Mouse (Mus musculus): Measurements from ENCODE around the gene Olfr1318. TPM values are rescaled to one million over a fixed set of nuclear protein-coding genes. Genes with fewer than 3 reads are reported as not detected.

The Olfr1318 gene
- polyA plus RNA-seq (2012; fragmentation: generic; extraction: Trizol) = under 1 TPM in 1 of 2 experiments, not detected in 1; 0.18 TPM

GRCm38 (mm10) chr2:112153898-112154297 is at the start of gene Olfr1318:
Gene Olfr1318 (plus strand): TSS chr2:112154198.

GRCm38 (mm10) chr2:112115340-112115739 is 38.7 kb upstream of the Olfr1318 start, which contains the start of gene Olfr1315-ps1:
Gene Olfr1315-ps1 (minus strand): TSS chr2:112115440.

GRCm38 (mm10) chr2:112134877-112135276 is 19.1 kb upstream of the Olfr1318 start, which contains the start of gene Olfr1316:
Gene Olfr1316 (minus strand): TSS chr2:112134977.

GRCm38 (mm10) chr2:112140029-112140428 is 14.0 kb upstream of the Olfr1318 start, which contains the start of gene Olfr1317:
Gene Olfr1317 (plus strand): TSS chr2:112140329.

Other genes starting within 250 kb of the Olfr1318 start
- not detected for gene Olfr1306, start 237.9 kb upstream of the Olfr1318 start, polyA plus RNA-seq (2012; fragmentation: generic; extraction: Trizol)
- not detected for gene Olfr1307, start 204.8 kb upstream of the Olfr1318 start, polyA plus RNA-seq (2012; fragmentation: generic; extraction: Trizol)
- not detected for gene Olfr1308, start 189.3 kb upstream of the Olfr1318 start, polyA plus RNA-seq (2012; fragmentation: generic; extraction: Trizol)
- gene Olfr1309, start 163.9 kb upstream of the Olfr1318 start, polyA plus RNA-seq (2012; fragmentation: generic; extraction: Trizol) = not detected
- gene Olfr1310, start 141.5 kb upstream of the Olfr1318 start, polyA plus RNA-seq (2012; fragmentation: generic; extraction: Trizol) = not detected
- gene Olfr1311, start 129.8 kb upstream of the Olfr1318 start, polyA plus RNA-seq (2012; fragmentation: generic; extraction: Trizol) = not detected
- not detected for gene Olfr1312, start 104.0 kb upstream of the Olfr1318 start, polyA plus RNA-seq (2012; fragmentation: generic; extraction: Trizol)
- not detected for gene Olfr1313, start 76.4 kb upstream of the Olfr1318 start, polyA plus RNA-seq (2012; fragmentation: generic; extraction: Trizol)
- gene Olfr1314, start 57.4 kb upstream of the Olfr1318 start, polyA plus RNA-seq (2012; fragmentation: generic; extraction: Trizol) = under 1 TPM; 0.02 to 0.08 TPM
- gene Olfr1315-ps1, start 38.8 kb upstream of the Olfr1318 start, polyA plus RNA-seq (2012; fragmentation: generic; extraction: Trizol) = under 1 TPM in 1 of 2 experiments, not detected in 1; 0.04 TPM
- gene Olfr1316, start 19.2 kb upstream of the Olfr1318 start, polyA plus RNA-seq (2012; fragmentation: generic; extraction: Trizol) = under 1 TPM; 0.02 to 0.08 TPM
- under 1 TPM in 1 of 2 experiments, not detected in 1; 0.18 TPM for gene Olfr1317, start 13.9 kb upstream of the Olfr1318 start, polyA plus RNA-seq (2012; fragmentation: generic; extraction: Trizol)
- 10 to 100 TPM in 1 of 2 experiments, 1 to 10 TPM in 1; 9.9 to 19.1 TPM for gene Lpcat4, start 85.3 kb downstream of the Olfr1318 start, polyA plus RNA-seq (2012; fragmentation: generic; extraction: Trizol)
- gene Nutm1, start 105.1 kb downstream of the Olfr1318 start, polyA plus RNA-seq (2012; fragmentation: generic; extraction: Trizol) = not detected
- gene Nop10, start 107.7 kb downstream of the Olfr1318 start, polyA plus RNA-seq (2012; fragmentation: generic; extraction: Trizol) = 100 to 1,000 TPM; 102 to 154 TPM
- gene Slc12a6, start 111.6 kb downstream of the Olfr1318 start, polyA plus RNA-seq (2012; fragmentation: generic; extraction: Trizol) = 1 to 10 TPM in 1 of 2 experiments, under 1 TPM in 1; 0.42 to 5.9 TPM
- gene Gm21985, start 112.1 kb downstream of the Olfr1318 start, polyA plus RNA-seq (2012; fragmentation: generic; extraction: Trizol) = not detected
- gene Emc4, start 213.8 kb downstream of the Olfr1318 start, polyA plus RNA-seq (2012; fragmentation: generic; extraction: Trizol) = 10 to 100 TPM; 56.5 to 98.0 TPM
- gene Katnbl1, start 225.0 kb downstream of the Olfr1318 start, polyA plus RNA-seq (2012; fragmentation: generic; extraction: Trizol) = 1 to 10 TPM in 1 of 2 experiments, under 1 TPM in 1; 0.49 to 2.3 TPM

Data from C3H10T1/2 (cell line).